Mouse (Mus musculus) megakaryocyte, embryonic 14.5 days (primary cell): Measurements from ENCODE around the gene Pkn1. TPM values are rescaled to one million over a fixed set of nuclear protein-coding genes. Genes with fewer than 3 reads are reported as not detected.

Experiments used
- H3K27me3 ChIP-seq: replicated peaks from 2 replicates; pipeline ENCODE3; 2012; ENCODE audit warnings: inconsistent platforms
- H3K36me3 ChIP-seq: replicated peaks from 2 replicates; pipeline ENCODE3; 2012; ENCODE audit warnings: low read length, inconsistent platforms, mixed read lengths
- H3K4me1 ChIP-seq: 2 replicates; pipeline ENCODE4 v1.6.1; 2012; ENCODE audit warnings: inconsistent platforms
- H3K4me3 ChIP-seq: replicated peaks from 2 replicates; pipeline ENCODE3; 2012; ENCODE audit warnings: moderate library complexity, mild to moderate bottlenecking, inconsistent platforms
- H3K9me3 ChIP-seq: 2 replicates; pipeline ENCODE4 v1.6.1; 2012; ENCODE audit warnings: inconsistent platforms
- FLI1 ChIP-seq: IDR thresholded peaks from 2 replicates; pipeline ENCODE4 v1.6.1; 2012; ENCODE audit warnings: low read length, inconsistent platforms, mixed read lengths
- GATA1 ChIP-seq: IDR thresholded peaks from 3 replicates; pipeline ENCODE4 v1.6.1; 2012; ENCODE audit warnings: mixed read lengths, low read length, inconsistent platforms, borderline replicate concordance
- polyA plus RNA-seq: library from polyadenylated mRNA; stranded (reverse); fragments of >175 nt; gene quantifications from 2 replicates; pipeline ENCODE4 v1.2.3, GENCODE M21; 2012; ENCODE audit warnings: low replicate concordance; ENCODE audit not compliant: insufficient read depth

The Pkn1 gene
- polyA plus RNA-seq, 1 experiment: 73.0 TPM

DNA sequence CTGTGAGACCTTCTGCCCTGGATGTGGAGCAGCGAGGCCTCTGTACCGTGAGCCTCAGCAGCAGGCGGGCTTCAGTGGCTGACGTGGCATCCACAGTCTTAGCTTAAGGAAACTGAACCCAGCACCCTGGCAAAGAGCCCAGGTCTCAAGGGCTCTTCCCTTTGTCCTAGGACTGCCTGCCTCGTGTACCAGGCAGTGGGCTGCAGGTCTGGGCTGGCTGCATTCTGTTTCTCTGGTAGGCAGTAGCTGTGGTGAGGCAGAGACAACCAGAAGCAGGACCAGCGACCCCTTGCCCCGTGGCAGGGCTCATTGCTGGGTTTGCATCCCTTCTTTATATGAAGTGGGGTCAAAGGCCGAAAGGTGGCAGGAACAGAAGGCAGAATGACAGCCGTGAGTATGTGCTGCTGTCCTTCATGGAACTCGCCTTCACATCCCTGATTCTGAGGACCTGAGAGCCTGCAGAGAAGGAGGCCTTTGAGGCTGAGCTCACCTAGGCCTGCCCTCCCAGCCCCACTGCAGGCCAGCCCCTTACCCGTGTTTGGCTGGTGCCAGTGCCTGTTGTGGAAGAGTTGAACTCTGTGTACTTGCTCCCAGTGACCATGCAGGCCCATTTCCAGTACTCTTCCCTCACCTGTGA lies 24.6 kb upstream of the Pkn1 start:
- no peaks in the 10 kb centered on the region for H3K9me3 ChIP-seq
- peaks cover 95% of the 10 kb centered on the region for H3K36me3 ChIP-seq
- H3K27me3 ChIP-seq: no peaks in the 10 kb centered on the region
- TF ChIP-seq FLI1 (no peak), GATA1 (no peak)
- peaks cover 41% of the 10 kb centered on the region for H3K4me1 ChIP-seq
- H3K4me3 ChIP-seq: no peak overlapping the region

DNA sequence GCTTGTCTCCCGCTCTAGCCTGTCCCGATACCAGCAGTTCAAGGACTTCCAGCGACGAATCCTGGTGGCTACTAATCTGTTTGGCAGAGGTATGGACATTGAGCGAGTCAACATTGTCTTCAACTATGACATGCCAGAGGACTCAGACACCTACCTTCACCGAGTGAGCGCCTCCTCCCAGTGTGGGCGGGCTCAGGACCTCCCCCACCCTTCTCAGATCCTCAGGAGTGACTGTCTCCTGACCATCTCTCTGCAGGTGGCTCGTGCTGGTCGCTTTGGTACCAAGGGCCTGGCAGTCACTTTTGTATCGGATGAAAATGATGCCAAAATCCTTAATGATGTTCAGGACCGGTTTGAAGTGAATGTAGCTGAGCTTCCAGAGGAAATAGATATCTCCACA lies 23.7 kb upstream of the Pkn1 start:
- TF ChIP-seq FLI1 (no peak), GATA1 (no peak)
- no peak overlapping the region for H3K4me3 ChIP-seq
- no peaks in the 10 kb centered on the region for H3K9me3 ChIP-seq
- peaks cover 92% of the 10 kb centered on the region for H3K36me3 ChIP-seq
- no peaks in the 10 kb centered on the region for H3K27me3 ChIP-seq
- H3K4me1 ChIP-seq: peaks cover 51% of the 10 kb centered on the region

DNA sequence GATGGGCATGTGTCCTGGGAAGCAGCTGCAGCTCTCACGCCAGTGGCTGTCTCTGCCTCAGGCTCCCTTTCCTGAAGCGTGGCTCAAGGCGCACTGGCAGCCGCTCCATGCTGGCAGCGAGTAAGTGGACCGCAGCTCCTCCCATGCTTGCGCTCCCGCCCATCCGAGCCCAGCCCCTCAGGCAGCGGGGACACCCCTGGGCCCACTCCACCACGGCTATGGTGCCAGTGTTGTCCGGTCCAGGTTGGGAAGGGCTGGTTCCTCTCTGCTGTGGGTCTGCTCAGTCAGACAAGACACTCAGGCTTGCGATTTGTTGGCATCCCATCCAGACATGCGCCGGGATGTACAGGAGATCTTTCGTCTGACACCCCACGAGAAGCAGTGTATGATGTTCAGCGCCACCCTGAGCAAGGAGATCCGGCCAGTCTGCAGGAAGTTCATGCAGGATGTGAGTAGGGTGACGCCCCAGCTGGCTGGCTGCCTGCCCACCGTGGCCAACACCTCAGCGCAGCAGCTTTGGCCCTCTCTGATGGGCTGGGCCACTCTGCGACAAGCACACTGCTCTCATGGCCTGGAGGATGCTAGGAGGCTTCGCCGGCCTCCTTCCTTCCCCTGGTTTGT lies 22.5 kb upstream of the Pkn1 start:
- Histone ChIP-seq H3K4me3 (no peak overlapping the region), H3K9me3 (no peaks in the 10 kb centered on the region), H3K4me1 (peaks cover 62% of the 10 kb centered on the region), H3K36me3 (peaks cover 83% of the 10 kb centered on the region), H3K27me3 (no peaks in the 10 kb centered on the region)
- TF ChIP-seq GATA1: no peak
- no peak for TF ChIP-seq FLI1

DNA sequence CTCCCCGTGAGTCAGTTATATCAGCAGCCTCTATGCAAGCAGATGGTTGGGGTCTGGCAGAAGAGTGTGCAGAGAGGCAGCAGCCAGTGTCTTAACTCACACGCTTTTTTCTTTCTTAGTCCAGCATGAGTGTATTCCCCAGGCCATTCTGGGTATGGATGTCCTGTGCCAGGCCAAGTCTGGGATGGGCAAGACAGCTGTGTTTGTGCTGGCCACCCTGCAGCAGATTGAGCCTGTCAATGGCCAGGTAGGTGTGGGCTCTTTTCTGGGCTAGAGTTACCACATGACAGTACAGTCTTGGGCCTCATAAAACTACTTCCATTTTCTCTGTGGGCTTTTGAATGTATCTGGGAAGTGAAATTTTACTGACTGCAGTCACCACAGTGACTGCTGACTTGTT lies 20.7 kb upstream of the Pkn1 start:
- Histone ChIP-seq H3K4me1 (peaks cover 63% of the 10 kb centered on the region), H3K36me3 (peaks cover 67% of the 10 kb centered on the region), H3K4me3 (no peak overlapping the region), H3K27me3 (no peaks in the 10 kb centered on the region), H3K9me3 (no peaks in the 10 kb centered on the region)
- no peak for TF ChIP-seq GATA1
- TF ChIP-seq FLI1: no peak

DNA sequence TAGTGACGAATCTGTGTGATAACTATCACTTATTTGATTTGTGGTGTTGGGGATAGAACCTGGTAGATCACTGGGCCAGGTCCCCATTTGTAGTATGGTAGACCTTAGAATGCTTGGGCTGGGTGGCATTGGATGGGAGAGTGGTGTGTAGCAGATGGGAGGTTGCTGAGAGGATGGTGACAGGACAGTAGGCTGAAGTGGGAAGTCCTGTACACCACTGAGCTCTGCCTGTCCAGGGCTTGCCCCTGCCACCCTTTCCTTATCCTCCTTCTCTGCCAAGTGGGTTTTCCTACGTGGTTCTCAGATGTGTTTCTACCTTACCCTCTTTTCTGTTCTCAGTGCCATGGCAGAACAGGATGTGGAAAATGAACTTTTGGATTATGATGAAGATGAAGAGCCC lies 20.1 kb upstream of the Pkn1 start:
- peaks cover 61% of the 10 kb centered on the region for H3K36me3 ChIP-seq
- H3K9me3 ChIP-seq: no peaks in the 10 kb centered on the region
- no peak for TF ChIP-seq GATA1
- no peak for TF ChIP-seq FLI1
- H3K4me3 ChIP-seq: no peak overlapping the region
- H3K27me3 ChIP-seq: no peaks in the 10 kb centered on the region
- H3K4me1 ChIP-seq: peaks cover 59% of the 10 kb centered on the region

DNA sequence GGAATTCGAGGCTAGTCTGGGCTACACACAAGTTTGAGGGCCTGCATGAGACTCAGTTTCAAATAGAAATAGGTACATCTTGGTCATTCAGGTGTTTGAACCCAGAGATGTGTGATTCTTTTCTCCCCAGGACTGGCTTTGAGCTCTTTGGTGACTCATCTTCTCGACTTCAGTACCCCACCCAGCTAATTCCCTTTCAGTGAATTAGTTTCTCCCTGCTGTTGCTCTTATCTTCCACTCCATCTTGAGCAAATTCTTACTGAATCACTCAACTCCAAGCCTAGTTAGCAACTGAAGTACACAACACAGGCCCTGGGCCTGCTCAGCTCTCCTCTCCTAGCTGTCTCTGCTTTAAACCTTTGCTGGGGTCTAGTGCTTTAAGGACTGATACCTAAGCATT lies 17.6 kb upstream of the Pkn1 start:
- Histone ChIP-seq H3K36me3 (peaks cover 36% of the 10 kb centered on the region), H3K4me3 (peak overlapping the region; percentile 98), H3K4me1 (peaks cover 60% of the 10 kb centered on the region), H3K9me3 (no peaks in the 10 kb centered on the region), H3K27me3 (no peaks in the 10 kb centered on the region)
- TF ChIP-seq GATA1: no peak
- TF ChIP-seq FLI1: no peak

DNA sequence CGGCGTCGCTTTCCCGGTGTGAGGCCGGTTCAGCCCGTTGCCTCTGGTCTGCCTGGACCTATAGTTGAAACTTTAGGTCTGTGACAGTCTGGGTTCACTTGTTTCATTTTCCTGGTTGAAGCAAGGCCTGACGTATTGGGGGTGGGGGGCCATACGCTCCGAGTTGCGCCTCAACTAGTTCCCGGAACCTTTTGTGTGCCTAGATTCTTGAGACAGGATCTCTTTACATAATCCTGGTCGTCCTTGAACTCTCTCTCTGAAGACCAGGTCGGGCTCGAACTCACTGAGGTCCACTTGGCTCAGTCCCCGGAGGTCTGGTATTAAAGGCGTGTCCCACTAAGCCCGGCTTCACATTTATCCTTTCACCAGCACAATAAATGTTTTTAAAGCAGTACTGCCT lies 16.8 kb upstream of the Pkn1 start:
- Histone ChIP-seq H3K9me3 (no peaks in the 10 kb centered on the region), H3K4me3 (peak overlapping the region; percentile 98), H3K36me3 (peaks cover 28% of the 10 kb centered on the region), H3K4me1 (peaks cover 57% of the 10 kb centered on the region), H3K27me3 (no peaks in the 10 kb centered on the region)
- no peak for TF ChIP-seq FLI1
- TF ChIP-seq GATA1: no peak

DNA sequence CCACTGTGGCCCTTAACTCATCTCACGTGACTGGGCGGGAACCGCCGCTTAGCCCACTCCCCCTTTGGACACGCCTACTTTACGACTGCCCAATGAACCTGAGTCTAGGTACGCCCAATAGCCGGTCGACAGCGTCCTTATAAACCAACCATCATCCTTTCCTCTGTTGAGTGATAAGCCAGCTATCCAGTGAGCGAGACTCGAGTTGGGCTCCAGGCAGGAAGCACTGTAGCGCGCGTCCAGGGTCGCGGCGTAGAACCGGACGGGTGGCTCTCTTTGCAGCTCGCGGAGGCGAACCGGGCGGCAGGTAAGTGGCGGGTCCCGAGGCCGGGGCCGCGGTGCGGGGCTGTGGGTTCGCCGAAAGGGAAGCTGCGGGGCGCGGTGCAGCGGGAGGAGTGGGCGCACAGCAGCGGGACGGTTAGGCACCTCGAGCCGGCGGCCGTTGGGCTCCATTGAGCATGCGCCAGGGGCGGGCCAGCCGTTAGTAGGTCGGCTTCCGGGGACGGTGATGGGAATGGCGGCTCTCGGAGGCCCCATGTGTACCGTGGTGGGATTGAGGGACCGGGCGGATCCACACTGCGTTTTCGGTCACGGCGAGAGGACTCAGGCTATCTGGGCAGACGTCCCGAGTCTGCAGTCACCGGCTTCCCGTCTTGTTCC lies 16.2 kb upstream of the Pkn1 start, which contains the start of gene Ddx39:
Gene Ddx39 (plus strand): TSS at position 147 of the 660 bp plus-strand sequence.
- peak within 1 kb of the TSS; percentile 98 for H3K4me3 ChIP-seq
- H3K36me3 ChIP-seq: peaks cover 22% of the 10 kb centered on the region
- no peaks in the 10 kb centered on the region for H3K27me3 ChIP-seq
- TF ChIP-seq GATA1: no peak
- no peak for TF ChIP-seq FLI1
- H3K9me3 ChIP-seq: no peaks in the 10 kb centered on the region
- H3K4me1 ChIP-seq: peaks cover 52% of the 10 kb centered on the region

DNA sequence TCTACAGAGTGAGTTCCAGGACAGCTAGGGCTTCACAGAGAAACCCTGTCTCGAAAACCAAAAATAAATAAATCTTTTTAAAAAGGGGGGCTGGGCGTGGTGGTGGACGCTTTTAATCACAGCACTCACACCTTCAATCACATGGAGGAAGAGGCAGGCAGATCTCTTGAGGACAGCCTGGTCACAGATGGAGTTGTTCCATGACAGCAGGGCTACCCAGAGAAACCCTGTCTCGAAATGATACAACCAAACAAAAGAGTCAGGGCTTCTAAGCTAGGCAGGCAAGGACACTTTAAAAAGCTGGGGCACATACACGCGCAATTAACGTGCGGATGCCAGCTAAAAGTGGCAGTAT lies 15.7 kb upstream of the Pkn1 start:
- peaks cover 17% of the 10 kb centered on the region for H3K36me3 ChIP-seq
- TF ChIP-seq FLI1: no peak
- no peak for TF ChIP-seq GATA1
- H3K27me3 ChIP-seq: no peaks in the 10 kb centered on the region
- H3K4me3 ChIP-seq: peak overlapping the region; percentile 98
- H3K4me1 ChIP-seq: peaks cover 52% of the 10 kb centered on the region
- no peaks in the 10 kb centered on the region for H3K9me3 ChIP-seq

DNA sequence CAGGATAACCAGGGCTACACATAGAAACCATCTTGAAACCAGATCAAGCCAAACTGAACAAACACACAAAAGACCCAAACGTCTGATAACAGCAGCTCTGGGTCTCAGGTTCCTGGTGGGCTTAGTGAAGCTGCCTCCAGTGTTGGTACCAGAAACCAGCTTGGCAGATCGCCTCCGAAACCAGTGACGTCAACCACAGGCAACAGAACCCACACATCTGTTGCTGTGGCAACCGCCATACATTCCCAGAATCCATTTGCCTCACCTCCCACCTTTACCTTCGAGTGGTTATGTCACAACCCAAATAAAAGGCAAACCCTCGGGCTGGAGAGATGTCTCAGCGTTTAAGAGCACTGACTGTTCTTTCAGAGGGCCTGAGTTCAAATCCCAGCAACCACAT lies 8.6 kb upstream of the Pkn1 start:
- H3K36me3 ChIP-seq: no peaks in the 10 kb centered on the region
- H3K4me1 ChIP-seq: peaks cover 12% of the 10 kb centered on the region
- TF ChIP-seq FLI1 (no peak), GATA1 (no peak)

DNA sequence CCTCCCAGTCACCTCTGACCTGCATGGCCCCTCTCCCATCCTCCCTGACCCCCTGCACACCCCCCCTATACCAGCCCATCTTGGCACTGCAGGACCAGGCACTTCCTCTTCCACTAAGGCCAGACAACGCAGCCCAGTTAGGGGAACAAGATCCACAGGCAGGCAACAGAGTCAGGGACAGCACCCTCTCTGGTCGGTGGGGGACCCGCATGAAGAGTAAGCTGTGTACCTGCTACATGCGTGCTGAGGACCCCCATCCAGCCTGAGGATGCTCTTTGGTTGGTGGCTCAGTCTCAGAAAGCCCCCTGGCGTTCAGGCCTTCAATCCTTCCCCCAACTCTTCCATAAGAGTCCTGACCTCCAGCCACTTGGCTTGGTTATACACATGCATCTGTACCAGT lies 7.4 kb upstream of the Pkn1 start:
- no peaks in the 10 kb centered on the region for H3K27me3 ChIP-seq
- no peak overlapping the region for H3K4me3 ChIP-seq
- TF ChIP-seq GATA1: no peak
- TF ChIP-seq FLI1: no peak
- H3K36me3 ChIP-seq: no peaks in the 10 kb centered on the region
- peaks cover 3% of the 10 kb centered on the region; the same call in 1 of the 2 replicates for H3K9me3 ChIP-seq
- H3K4me1 ChIP-seq: peaks cover 7% of the 10 kb centered on the region

More for the DNA sequence above, 8.6 kb upstream of the Pkn1 start:
- H3K9me3 ChIP-seq: no peaks in the 10 kb centered on the region
- no peaks in the 10 kb centered on the region for H3K27me3 ChIP-seq
- H3K4me3 ChIP-seq: no peak overlapping the region
